Mouse (Mus musculus) splenic B cell, adult 2 months (primary cell): ENCODE measurements around the gene Lrriq1.

Experiments
- DNase-seq: peaks from one replicate; pipeline ENCODE4 v3.0.0-alpha.2; 2011; ENCODE audit warnings: low read depth, low spot score
- H3K27me3 ChIP-seq: 2 replicates; pipeline ENCODE4 v1.6.1; 2012; ENCODE audit warnings: mild to moderate bottlenecking, low read length, moderate library complexity, mixed read lengths; ENCODE audit not compliant: control insufficient read depth, poor library complexity, insufficient read depth, severe bottlenecking
- H3K36me3 ChIP-seq: 2 replicates; pipeline ENCODE4 v1.6.1; 2012; ENCODE audit warnings: mild to moderate bottlenecking, low read length, moderate library complexity, mixed read lengths; ENCODE audit not compliant: control insufficient read depth, poor library complexity, insufficient read depth, severe bottlenecking

Gene Lrriq1

GRCm38 (mm10) chr10:103046623-103047022 lies 189.5 kb downstream of the Lrriq1 start:
- no peak for DNase-seq
- no peaks in the 10 kb centered on the region for H3K36me3 ChIP-seq
- no peaks in the 10 kb centered on the region for H3K27me3 ChIP-seq

DNA sequence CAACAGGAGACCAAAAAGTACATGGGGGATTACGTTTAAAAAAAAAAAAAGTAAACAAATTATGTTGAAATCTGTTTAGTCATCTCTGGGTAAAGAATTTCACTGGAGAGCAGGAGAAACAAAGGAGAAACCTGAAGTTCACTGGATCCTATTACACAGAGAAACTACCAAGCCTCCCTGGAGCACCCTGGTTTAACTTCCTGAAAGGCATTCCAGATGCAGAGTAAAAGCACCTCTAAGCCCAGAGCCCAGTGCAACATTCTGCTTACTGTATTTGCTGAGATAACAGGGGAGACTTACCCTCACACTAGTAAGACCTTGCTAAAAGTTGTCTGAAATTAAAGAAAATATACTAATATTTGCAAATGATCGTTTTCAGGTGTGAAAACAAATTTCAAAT lies 191.1 kb downstream of the Lrriq1 start:
- H3K36me3 ChIP-seq: no peaks in the 10 kb centered on the region
- H3K27me3 ChIP-seq: no peaks in the 10 kb centered on the region
- DNase-seq: no peak

DNA sequence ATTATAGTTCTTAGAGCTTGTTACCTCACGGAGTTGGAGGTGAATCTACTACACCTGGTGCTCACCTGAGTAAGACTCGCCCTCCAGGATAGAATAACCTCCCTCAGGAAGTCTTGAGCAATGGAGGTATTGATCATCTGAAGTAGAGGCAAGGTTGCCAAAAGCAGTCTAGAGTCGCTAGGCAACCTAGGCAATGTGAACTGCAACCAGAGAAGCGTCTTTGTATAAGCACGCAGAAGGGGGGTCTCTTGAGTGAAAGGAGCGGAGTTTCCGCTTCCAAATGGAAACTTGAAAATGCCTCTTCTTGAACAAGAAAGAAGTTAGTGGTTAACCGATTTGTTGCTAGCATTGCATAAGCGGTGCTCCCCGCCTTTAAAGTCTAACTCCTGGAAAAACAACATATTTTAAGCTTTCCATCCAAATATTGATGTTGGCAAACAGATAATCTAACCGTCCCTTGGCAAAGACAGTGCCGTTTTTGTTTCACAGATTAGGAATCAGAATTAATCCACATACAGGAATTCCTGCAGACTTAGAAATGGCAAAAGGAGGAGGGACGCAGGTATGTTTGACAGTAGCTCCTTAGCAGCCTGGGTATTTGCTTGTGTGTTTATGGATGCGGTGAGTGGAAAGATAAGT lies 201.0 kb downstream of the Lrriq1 start:
- no peak for DNase-seq
- Histone ChIP-seq H3K27me3 (no peaks in the 10 kb centered on the region), H3K36me3 (no peaks in the 10 kb centered on the region)

- DNase-seq: no peak
- no peaks in the 10 kb centered on the region for H3K36me3 ChIP-seq
- H3K27me3 ChIP-seq: no peaks in the 10 kb centered on the region
These were observed 205.2 kb downstream of the Lrriq1 start for GRCm38 (mm10) chr10:103030931-103031330.

DNA sequence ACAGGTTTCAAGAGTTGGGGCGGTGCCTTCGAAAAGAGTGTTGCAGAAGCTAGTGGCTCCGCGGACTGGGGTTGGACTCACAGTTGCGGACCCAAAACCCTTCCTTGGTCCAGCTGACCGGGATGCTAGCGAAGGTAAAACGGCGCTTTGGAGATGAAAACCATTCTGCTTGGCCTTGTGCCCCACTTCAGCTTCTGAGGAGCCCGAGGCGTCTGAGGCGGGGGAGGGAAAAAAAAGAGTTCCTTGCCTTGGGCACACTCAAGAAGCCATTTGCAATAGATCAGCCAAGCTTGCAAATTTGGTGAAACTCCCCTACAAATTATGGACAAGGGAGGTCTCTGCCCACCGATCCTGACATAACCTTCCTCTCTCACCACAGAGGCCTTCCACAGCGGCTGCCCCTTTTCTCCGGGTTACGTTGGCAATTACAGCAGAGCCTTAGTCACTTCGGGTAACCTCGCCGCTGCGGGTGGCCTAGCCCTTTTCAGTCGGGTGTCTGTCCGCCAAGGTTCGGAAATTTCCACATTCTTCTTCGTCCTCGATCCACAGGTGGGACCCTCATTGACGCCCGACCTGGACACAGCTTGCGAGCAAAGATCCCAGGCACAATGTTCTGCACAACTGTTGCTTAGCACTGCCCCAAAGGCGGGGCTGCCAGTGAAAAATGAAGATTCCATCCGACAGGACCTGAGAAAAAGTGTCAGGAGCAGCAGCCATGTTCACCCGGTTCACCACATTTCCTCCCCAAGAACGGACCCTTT lies 206.2 kb downstream of the Lrriq1 start, which contains the start of gene Alx1:
TSS of gene Alx1 (minus strand) at position 486 of the 761 bp plus-strand sequence.
- no peak for DNase-seq
- no peaks in the 10 kb centered on the region for H3K27me3 ChIP-seq

GRCm38 (mm10) chr10:103029132-103029729 lies 206.9 kb downstream of the Lrriq1 start:
- DNase-seq: no peak
- H3K36me3 ChIP-seq: no peaks in the 10 kb centered on the region
- H3K27me3 ChIP-seq: no peaks in the 10 kb centered on the region

More for the DNA sequence above, 206.2 kb downstream of the Lrriq1 start, which contains the start of gene Alx1:
- H3K36me3 ChIP-seq: no peaks in the 10 kb centered on the region

DNA sequence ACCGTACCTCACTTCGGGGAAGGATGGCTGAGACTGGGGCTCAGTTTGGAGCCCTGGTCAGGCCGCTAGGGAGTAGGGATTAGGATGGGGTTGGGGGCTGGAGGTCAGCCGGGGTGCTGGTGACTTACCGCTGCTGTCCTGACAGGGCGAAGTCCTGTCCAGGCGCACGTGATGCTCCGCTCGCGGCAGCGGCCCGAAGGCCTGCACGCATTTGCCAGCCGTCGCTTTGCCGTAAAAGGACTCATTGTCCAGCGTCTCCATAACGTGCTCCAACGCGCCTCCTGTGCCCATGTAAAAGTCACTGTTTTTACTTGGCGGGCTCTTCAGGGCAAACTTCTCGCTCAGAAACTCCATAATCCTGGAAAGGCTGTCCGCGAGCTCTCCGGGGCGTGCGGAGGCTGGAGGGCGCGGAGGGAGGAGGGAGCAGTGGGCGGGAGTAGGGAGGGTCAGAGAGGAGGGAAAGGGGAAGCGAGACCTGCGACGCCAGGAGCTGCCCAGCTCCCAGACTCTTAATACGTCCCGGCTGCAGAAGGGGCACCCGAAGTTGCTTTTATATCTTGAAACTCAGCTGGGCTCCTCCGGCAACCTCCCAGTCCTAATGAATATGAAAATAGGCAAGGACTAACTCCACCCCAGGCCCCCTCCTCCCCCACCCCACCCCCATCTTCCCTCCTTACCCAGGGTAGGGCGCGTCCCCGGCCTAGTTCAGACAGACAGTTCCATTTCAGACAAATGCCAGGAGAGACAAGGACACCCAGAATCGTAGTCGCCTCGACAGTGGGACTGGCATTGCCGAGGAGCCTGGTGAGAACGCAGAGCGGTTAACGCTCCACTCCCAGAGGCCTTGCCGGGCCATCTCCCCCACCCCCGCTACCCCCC lies 207.6 kb downstream of the Lrriq1 start:
- no peak for DNase-seq
- H3K27me3 ChIP-seq: no peaks in the 10 kb centered on the region
- no peaks in the 10 kb centered on the region for H3K36me3 ChIP-seq

DNA sequence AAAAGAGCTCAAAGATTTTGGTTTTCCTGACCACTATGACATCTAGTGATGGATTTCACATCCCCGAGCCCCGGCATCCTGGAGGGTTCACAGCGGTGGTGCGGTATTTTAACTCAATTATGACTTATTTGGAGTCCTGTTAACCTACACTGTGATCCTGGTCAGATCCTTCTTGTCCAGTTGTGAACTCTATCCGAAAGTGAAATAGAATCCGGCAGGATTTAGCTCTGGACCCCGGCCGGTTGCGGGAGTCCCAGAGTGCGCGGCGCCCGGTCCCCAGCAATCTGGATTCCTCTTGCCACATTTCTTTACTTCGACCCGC lies 208.2 kb downstream of the Lrriq1 start:
- Histone ChIP-seq H3K27me3 (no peaks in the 10 kb centered on the region), H3K36me3 (no peaks in the 10 kb centered on the region)
- no peak for DNase-seq

GRCm38 (mm10) chr10:103027226-103027930 lies 208.7 kb downstream of the Lrriq1 start:
- no peak for DNase-seq
- no peaks in the 10 kb centered on the region for H3K36me3 ChIP-seq

GRCm38 (mm10) chr10:103026636-103027225 lies 209.4 kb downstream of the Lrriq1 start:
- no peaks in the 10 kb centered on the region for H3K36me3 ChIP-seq
- no peaks in the 10 kb centered on the region for H3K27me3 ChIP-seq
- DNase-seq: no peak

More at GRCm38 (mm10) chr10:103027226-103027930, 208.7 kb downstream of the Lrriq1 start:
- H3K27me3 ChIP-seq: no peaks in the 10 kb centered on the region

DNA sequence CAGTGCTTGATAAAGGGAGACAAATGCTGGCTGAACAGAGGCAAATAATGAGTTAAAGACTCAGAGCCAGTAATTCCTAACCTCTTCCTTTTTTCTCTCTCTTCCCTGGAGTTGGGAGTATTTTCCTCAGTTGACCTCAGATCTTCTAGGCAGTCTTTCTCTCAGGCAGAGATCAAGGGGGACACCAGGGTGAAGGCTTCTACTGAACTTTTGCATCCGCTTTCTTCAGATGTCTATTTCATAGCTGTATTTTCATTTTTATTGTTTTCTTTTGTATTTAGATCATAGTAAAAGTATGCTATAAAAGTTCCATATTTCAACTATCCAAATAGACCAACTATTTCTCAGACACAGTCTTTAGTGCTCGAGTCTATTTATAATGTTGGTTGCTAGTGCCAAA lies 233.6 kb downstream of the Lrriq1 start:
- no peaks in the 10 kb centered on the region for H3K36me3 ChIP-seq
- DNase-seq: no peak
- H3K27me3 ChIP-seq: no peaks in the 10 kb centered on the region

DNA sequence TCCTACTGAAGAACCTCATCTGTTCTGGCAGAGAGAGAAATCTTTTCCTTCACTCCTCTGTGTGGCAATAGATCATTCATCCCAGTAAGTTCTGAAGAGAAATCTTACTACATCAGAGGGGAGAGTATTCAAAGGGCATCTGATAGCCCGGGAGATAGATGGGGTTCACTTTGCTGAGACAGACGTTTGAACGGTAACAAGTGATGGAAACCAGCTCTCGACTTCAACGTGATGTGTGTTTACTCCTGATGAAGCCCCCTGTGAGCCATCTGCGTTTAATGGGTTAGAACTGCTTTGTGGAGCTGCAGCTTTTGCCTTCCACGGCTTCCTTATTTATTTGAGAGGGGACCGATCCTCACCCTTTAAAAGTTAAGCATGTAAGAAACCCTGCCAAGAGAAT lies 235.2 kb downstream of the Lrriq1 start:
- no peaks in the 10 kb centered on the region for H3K36me3 ChIP-seq
- no peaks in the 10 kb centered on the region for H3K27me3 ChIP-seq
- no peak for DNase-seq

DNA sequence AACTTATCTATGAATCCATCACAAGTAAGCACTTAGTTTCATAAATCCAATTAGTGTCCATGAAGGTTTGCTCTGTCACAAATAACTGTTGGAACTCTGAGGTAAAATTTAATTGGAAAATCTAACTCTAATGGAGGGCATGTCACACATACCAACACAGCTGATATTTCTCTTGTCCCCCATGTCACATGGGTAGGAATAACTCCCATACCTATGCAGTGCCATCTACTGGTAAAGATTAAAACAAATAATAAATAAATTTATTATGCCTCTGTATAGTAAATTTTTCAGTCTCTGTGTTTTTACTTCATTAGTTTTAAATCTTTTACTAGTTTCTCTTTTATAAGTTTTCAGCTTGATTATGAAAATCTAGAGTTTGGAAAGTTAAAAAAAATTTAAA lies 236.5 kb downstream of the Lrriq1 start:
- H3K27me3 ChIP-seq: no peaks in the 10 kb centered on the region
- H3K36me3 ChIP-seq: no peaks in the 10 kb centered on the region
- DNase-seq: no peak
